Mouse (Mus musculus): ENCODE data around the gene Uspl1.
A peak's percentile ranks its signal among the peaks of the same experiment; 100 is the strongest.
"Not testable (repeated sequence)": the region's sequence is repeated elsewhere in the genome, so short reads cannot be mapped to it uniquely, and the experiment has no call there.

Gene Uspl1

GRCm38 (mm10) chr5:149184104-149184843, at the start of gene Uspl1, which contains the start of gene Hmgb1:
Gene Uspl1, plus strand, starts transcription at chr5:149184350.
Gene Hmgb1, minus strand, starts transcription at chr5:149184489.
- DNase-seq = peak; percentile 98 to 99

GRCm38 (mm10) chr5:149134751-149135454, 49.2 kb upstream of the Uspl1 start:
- DNase-seq = peak; percentile 61 to 70

GRCm38 (mm10) chr5:149135455-149136354, 48.4 kb upstream of the Uspl1 start:
- no peak for DNase-seq

- DNase-seq = peak; percentile 37 to 69
These were observed 47.2 kb upstream of the Uspl1 start for GRCm38 (mm10) chr5:149136933-149137365.

GRCm38 (mm10) chr5:149137447-149137846, 46.7 kb upstream of the Uspl1 start:
- DNase-seq = no peak

- DNase-seq = not testable (repeated sequence)
These were observed 46.1 kb upstream of the Uspl1 start for GRCm38 (mm10) chr5:149138087-149138486.

- no peak for DNase-seq
These were observed 43.8 kb upstream of the Uspl1 start for GRCm38 (mm10) chr5:149140336-149140735.

- DNase-seq = not testable (repeated sequence)
These were observed 43.0 kb upstream of the Uspl1 start for GRCm38 (mm10) chr5:149141155-149141554.

- DNase-seq = no peak
These were observed 40.3 kb upstream of the Uspl1 start for GRCm38 (mm10) chr5:149143766-149144375.

- DNase-seq = no peak
These were observed 37.5 kb upstream of the Uspl1 start for GRCm38 (mm10) chr5:149146691-149147090.

- no peak for DNase-seq
These were observed 36.7 kb upstream of the Uspl1 start for GRCm38 (mm10) chr5:149147386-149148000.

GRCm38 (mm10) chr5:149150882-149151281, 33.3 kb upstream of the Uspl1 start:
- no peak for DNase-seq

GRCm38 (mm10) chr5:149152063-149152773, 31.9 kb upstream of the Uspl1 start:
- DNase-seq = no peak

GRCm38 (mm10) chr5:149152774-149153155, 31.4 kb upstream of the Uspl1 start:
- DNase-seq = no peak

- no peak for DNase-seq
These were observed 27.1 kb upstream of the Uspl1 start for GRCm38 (mm10) chr5:149156886-149157563.

GRCm38 (mm10) chr5:149159021-149159420, 25.1 kb upstream of the Uspl1 start:
- no peak for DNase-seq

- no peak for DNase-seq
These were observed 23.7 kb upstream of the Uspl1 start for GRCm38 (mm10) chr5:149160469-149160868.

GRCm38 (mm10) chr5:149162890-149163289, 21.3 kb upstream of the Uspl1 start:
- DNase-seq = no peak

- no peak for DNase-seq
These were observed 19.3 kb upstream of the Uspl1 start for GRCm38 (mm10) chr5:149164881-149165280.

- DNase-seq = no peak
These were observed 18.1 kb upstream of the Uspl1 start for GRCm38 (mm10) chr5:149166011-149166410.

- no peak for DNase-seq
These were observed 16.1 kb upstream of the Uspl1 start for GRCm38 (mm10) chr5:149168051-149168450.
